Mouse (Mus musculus) right cerebral cortex, postnatal 10 days (tissue): Measurements from ENCODE around the gene Klk6.
A peak's percentile ranks its signal among the peaks of the same experiment; 100 is the strongest.

ENCODE experiments used
- DNase-seq, 2 experiments: peaks; one replicate each; pipeline ENCODE4 v3.0.0; 2021; ENCODE audit warnings: low spot score in 2 of 2

Klk6 gene

GRCm38 (mm10) chr7:43821581-43821980, 2.7 kb upstream of the Klk6 start:
- no peak for DNase-seq

DNA sequence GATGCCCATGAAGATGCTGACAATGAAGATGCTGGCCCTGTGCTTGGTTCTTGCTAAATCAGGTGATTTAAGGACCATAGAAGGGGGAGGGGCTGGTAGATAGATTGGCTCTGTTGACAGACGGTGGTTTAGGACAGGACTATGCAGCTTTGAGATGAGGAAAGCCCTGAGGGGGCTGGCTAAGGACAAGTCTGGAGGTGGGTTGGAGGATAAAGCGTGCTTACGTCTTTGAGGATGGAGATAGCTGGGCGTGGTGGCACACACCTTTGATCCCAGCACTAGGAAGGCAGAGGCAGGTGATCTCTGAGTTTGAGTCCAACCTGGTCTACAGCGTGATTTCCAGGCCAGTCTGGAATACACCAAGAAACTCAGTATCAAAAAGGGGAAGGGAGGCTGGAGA, 1.8 kb downstream of the Klk6 start:
- no peak for DNase-seq

- DNase-seq, result no peak
Measured at GRCm38 (mm10) chr7:43827706-43828105, 3.4 kb downstream of the Klk6 start.

GRCm38 (mm10) chr7:43829006-43829405, 4.7 kb downstream of the Klk6 start:
- DNase-seq, result no peak

GRCm38 (mm10) chr7:43841701-43842100, 17.4 kb downstream of the Klk6 start, which contains the start of gene Klk5:
TSS of gene Klk5 (plus strand) at chr7:43841971.
- no peak for DNase-seq

DNA sequence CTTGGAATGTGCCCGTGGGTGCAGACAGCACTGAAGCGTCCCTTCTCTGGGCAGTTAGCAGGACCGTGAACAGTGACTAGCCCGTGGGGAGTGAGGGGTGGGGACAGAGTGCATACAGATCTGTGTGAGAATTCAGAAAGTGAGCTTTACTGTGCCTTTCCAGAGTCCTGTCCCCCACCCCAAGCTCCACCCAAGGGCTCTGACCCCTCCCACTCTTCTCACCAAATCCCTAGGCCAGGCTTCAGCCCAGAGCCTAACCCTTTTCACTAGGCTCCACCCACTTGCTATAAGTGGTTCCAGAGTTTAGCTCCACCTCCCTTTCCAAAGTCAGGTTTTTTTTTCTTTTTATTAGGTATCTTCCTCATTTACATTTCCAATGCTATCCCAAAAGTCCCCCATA, 19.5 kb downstream of the Klk6 start:
- DNase-seq, result no peak

- DNase-seq, result no peak
Measured at GRCm38 (mm10) chr7:43851616-43852015, 27.3 kb downstream of the Klk6 start.

DNA sequence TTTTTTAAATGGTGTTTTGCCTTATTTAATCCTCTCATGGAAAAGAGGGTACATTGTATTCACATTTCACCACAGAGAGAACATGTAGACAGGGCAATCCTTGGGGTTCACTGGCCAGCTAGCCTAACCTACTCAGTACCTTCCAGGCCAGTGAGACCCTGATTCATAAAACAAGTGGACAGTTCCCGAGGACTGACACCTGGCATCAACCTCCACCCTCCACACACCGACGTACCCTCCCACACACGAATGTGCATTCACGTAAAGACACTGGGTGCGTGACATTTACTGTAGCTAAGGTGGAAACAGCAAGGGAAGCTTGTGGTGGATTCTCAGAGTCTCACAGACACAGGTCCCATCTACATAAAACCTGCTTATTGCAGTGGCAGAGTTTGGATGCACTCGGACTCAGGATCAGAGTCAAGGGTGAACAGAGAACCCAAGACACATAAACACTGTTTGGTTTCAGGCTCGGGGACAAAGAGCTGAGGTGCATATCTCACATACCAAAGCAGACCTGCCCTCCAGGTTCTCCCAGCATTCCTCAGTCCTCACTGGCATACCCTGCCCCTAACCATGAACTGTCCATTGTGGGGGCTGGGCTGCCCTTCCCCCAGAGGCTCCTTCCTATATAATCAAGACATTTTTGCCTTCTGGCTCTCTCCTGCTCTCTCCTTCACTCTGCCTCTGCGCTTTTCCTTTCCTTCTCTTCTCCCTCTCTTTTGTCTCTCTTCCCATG, 30.5 kb downstream of the Klk6 start:
- DNase-seq, result no peak

GRCm38 (mm10) chr7:43855709-43856108, 31.4 kb downstream of the Klk6 start:
- no peak for DNase-seq

DNA sequence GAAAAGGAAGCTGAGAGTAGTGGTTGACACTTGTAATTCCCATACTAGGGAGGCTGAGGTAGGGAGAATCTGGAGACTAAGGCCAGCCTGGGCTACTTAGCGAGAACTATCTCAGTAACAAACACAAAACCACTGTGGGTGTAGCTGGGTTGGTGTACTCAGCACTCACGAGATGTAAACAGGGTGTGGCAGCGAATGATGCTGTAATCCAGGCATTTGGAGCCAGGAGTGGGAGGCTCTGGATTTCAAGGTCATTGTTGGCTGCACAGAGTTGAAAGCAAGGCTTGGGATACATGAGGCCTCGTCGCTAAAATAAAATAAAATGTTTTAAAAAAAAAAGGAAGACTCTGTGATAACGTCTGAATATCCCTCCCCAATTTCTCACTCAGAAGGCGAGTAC, 32.0 kb downstream of the Klk6 start:
- no peak for DNase-seq

DNA sequence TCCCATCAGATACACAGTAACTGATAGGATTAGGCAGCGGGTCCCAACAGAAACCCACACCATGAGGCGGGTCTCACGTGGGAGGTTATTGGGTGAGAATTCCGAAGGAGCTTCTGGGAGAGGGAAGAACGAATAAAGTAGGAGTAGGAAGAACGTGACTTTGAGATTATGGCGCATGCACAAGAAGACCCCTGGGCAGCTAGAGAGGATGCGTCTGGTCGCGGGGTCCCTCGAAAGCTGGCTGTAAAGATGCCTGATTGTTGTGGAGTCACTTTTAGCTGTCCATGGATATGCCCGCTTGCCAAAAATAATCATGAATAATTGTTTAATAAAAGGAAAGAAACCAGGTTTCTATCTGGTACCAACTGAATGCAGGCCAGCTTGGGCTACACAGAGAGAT, 33.2 kb downstream of the Klk6 start:
- DNase-seq, result no peak

DNA sequence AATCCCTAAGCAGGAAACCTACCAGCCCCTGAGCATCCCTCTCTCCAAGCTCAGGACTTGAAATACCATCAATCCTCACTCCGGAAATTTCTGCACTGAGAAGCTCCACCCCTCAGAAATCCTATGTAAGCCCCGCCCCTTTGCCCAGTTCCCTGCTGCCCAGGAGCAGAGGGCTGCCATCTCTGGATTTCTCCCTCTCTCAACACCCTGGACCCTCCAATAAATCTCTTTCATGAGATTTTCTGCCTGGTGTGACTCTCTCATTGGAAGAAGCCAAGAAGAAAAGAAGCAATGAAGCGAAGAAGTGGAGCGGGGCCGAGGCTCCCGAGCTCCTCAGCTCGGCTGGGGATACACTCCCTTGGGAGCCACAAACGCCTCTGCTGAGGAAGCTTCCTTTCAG, 36.1 kb downstream of the Klk6 start:
- peak in 1 of 2 experiments; percentile 4 for DNase-seq

GRCm38 (mm10) chr7:43873237-43873636, 48.9 kb downstream of the Klk6 start:
- peak; percentile 81 to 89 for DNase-seq

GRCm38 (mm10) chr7:43873674-43874073, 49.4 kb downstream of the Klk6 start:
- DNase-seq, result no peak

GRCm38 (mm10) chr7:43874868-43875375, 50.6 kb downstream of the Klk6 start:
- DNase-seq, result no peak

GRCm38 (mm10) chr7:43876444-43876843, 52.1 kb downstream of the Klk6 start:
- no peak for DNase-seq

DNA sequence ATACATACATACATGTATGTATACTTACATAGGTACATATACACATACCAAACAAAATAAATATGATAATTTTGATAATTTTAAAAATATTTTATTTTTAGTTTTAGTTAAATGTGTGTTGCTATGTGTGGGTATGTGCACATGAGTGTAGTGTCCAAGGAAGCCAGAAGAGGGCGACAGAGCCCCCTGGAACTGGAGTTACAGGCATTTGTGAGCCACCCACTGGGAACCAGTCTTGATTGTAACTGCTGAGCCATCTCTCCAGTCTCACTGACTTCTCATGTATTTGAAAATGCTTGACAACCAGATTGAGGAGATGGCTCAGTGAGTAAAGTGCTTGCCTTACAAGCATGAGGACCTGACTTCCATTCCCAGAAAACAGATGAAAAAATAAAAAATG, 54.0 kb downstream of the Klk6 start:
- DNase-seq, result no peak

GRCm38 (mm10) chr7:43880912-43881311, 56.6 kb downstream of the Klk6 start, which contains the start of gene Klk4:
TSS of gene Klk4 (plus strand) at chr7:43881160.
- no peak for DNase-seq
